Mouse (Mus musculus) cortical plate, adult 2 months (tissue): ENCODE results near the gene Haao.

Source experiments
- CTCF ChIP-seq: fragments of 200-500 bp; IDR thresholded peaks from 2 replicates; pipeline ENCODE4 v1.5.1; 2011; ENCODE audit warnings: mild to moderate bottlenecking, control low read depth, low read length; ENCODE audit not compliant: insufficient read depth; ENCODE audit errors: extremely low read depth
- POLR2A ChIP-seq: fragments of 200-500 bp; IDR thresholded peaks from 2 replicates; pipeline ENCODE4 v1.6.1; 2011; ENCODE audit warnings: mild to moderate bottlenecking, low read length, control low read depth; ENCODE audit not compliant: insufficient read depth; ENCODE audit errors: extremely low read depth

DNA sequence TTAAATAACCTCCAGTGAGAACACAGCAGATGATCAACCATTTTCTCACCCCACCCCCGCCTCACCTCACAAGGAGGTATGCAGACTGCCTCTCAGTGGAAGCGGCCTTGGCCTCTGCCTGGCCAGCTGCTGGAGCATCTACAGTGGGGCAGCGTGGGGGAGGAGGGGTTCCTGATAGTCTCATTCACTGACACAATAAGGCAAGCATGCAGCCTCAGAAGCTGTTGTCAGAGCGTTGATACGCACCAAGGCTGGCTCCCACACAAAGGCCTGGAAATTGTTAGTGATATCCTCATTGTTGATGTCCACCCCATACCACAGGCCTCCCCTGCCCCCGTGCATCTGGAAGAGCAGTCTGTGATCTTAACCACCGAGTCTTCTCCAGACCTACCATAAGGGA, 4.0 kb downstream of the Haao start:
- no peak for TF ChIP-seq POLR2A
- no peak for TF ChIP-seq CTCF
